Mouse (Mus musculus): Measurements from ENCODE around the gene Dnaaf3. TPM values are rescaled to one million over a fixed set of nuclear protein-coding genes. Genes with fewer than 3 reads are reported as not detected.

Dnaaf3 gene
- polyA plus RNA-seq, 1 experiment from 2014 or later = 1.2 TPM

DNA sequence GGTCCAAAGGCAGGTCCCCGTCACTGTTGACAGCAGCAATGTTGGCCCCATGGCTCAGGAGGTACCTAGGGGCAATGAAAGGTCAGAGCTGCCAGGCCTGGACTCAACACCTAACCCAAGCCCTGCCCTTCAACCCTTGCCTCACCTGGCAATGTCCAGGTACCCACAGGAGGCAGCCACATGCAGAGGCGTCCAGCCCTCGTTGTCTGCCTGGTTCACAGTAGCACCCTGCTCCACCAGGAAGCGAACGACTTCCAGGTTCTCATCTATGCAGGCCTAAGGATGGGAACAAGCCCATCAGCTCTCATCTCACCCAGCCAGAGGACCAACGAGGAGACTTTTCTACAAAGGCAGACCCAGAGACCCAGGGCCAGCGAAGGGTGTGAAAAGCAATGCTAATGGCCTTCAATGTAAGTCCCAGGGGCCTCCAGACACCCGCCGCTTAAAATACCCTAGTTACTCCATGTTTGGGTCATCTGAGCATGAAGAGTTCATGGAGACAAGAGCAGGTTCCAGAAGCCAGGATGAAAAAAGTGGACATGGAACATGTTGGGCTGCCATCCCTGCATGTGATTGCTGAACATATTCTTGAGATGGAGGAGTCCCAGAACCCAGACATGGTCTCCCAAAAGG, 34.9 kb downstream of the Dnaaf3 start:
- Histone ChIP-seq H3K4me1 (replicated peaks; ENCODE audit: control insufficient read depth, insufficient read depth, low read length) (peaks cover 9% of the 10 kb centered on the region), H3K9me3 (ENCODE audit: control insufficient read depth, low read length) (no peaks in the 10 kb centered on the region), H3K36me3 (ENCODE audit: control insufficient read depth, insufficient read depth, low read length) (peaks cover 2% of the 10 kb centered on the region), H3K4me3 (ENCODE audit: low read depth, low read length) (no peak overlapping the region), H3K4me2 (replicated peaks; ENCODE audit: low read depth, low read length) (no peak overlapping the region), H3K27ac (ENCODE audit: low read depth, low read length) (no peak overlapping the region), H3K27me3 (ENCODE audit: control insufficient read depth, insufficient read depth, low read length) (no peaks in the 10 kb centered on the region), H3K9ac (ENCODE audit: low read depth, low read length) (no peak overlapping the region)
- 89% methylated on average over 9 of the region's 9 CpGs for WGBS
- DNase-seq (ENCODE audit: low spot score) (no peak), ATAC-seq (ENCODE audit: low FRiP score) (no peak)

DNA sequence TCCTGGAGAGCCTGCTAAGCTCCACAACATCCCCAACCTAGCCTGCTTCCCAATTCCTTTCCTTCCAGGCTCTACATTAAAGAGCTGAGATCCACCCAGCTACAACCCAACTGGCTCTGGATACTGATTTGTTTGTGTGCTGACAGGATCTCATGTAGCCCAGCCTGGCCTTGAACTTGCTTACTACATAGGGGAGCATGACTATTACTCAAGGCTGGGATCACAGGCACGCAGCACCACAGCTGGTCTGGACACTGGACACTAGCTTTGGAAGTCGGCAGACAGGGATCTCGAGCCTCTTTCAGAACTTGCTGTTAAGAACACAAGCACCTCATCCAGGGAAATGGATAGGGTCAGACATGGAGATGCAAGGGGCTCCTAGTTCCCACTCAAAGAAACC, 35.8 kb downstream of the Dnaaf3 start:
- peaks cover 2% of the 10 kb centered on the region for H3K36me3 ChIP-seq (ENCODE audit: control insufficient read depth, insufficient read depth, low read length)
- H3K9me3 ChIP-seq (ENCODE audit: control insufficient read depth, low read length) = no peaks in the 10 kb centered on the region
- WGBS = 95% methylated on average over 3 of the region's 3 CpGs
- peaks cover 9% of the 10 kb centered on the region for H3K4me1 ChIP-seq (replicated peaks; ENCODE audit: control insufficient read depth, insufficient read depth, low read length)
- no peak for DNase-seq (ENCODE audit: low spot score)
- no peak overlapping the region for H3K9ac ChIP-seq (ENCODE audit: low read depth, low read length)
- H3K27me3 ChIP-seq (ENCODE audit: control insufficient read depth, insufficient read depth, low read length) = no peaks in the 10 kb centered on the region
- no peak overlapping the region for H3K4me3 ChIP-seq (ENCODE audit: low read depth, low read length)
- no peak overlapping the region for H3K27ac ChIP-seq (ENCODE audit: low read depth, low read length)
- no peak overlapping the region for H3K4me2 ChIP-seq (replicated peaks; ENCODE audit: low read depth, low read length)
- ATAC-seq (ENCODE audit: low FRiP score) = no peak

DNA sequence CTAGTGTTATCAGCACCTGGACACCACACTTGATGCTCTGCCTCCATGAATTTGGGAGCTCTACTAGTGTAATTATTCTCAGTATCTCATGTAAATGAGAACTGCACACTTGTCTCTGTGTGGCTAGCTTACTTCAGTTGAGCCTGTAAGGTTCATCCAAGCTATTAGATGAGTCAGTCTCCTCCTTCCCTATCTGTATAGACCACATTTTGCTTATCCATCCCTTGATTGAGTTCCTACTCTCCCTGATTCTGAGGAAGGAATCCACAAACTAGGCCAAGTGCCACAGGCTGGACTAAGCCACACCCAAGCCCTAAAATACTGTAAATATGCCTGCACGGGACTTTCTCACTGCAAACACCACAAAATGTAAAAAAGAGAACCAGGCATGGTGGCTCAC, 38.3 kb downstream of the Dnaaf3 start:
- Histone ChIP-seq H3K36me3 (ENCODE audit: control insufficient read depth, insufficient read depth, low read length) (peaks cover 8% of the 10 kb centered on the region), H3K9me3 (ENCODE audit: control insufficient read depth, low read length) (no peaks in the 10 kb centered on the region), H3K4me2 (replicated peaks; ENCODE audit: low read depth, low read length) (no peak overlapping the region), H3K27me3 (ENCODE audit: control insufficient read depth, insufficient read depth, low read length) (no peaks in the 10 kb centered on the region), H3K4me3 (ENCODE audit: low read depth, low read length) (no peak overlapping the region), H3K4me1 (replicated peaks; ENCODE audit: control insufficient read depth, insufficient read depth, low read length) (peaks cover 3% of the 10 kb centered on the region), H3K27ac (ENCODE audit: low read depth, low read length) (no peak overlapping the region), H3K9ac (ENCODE audit: low read depth, low read length) (no peak overlapping the region)
- ATAC-seq (ENCODE audit: low FRiP score) (no peak), DNase-seq (ENCODE audit: low spot score) (no peak)
- WGBS = 89% methylated on average over 1 of the region's 1 CpGs

DNA sequence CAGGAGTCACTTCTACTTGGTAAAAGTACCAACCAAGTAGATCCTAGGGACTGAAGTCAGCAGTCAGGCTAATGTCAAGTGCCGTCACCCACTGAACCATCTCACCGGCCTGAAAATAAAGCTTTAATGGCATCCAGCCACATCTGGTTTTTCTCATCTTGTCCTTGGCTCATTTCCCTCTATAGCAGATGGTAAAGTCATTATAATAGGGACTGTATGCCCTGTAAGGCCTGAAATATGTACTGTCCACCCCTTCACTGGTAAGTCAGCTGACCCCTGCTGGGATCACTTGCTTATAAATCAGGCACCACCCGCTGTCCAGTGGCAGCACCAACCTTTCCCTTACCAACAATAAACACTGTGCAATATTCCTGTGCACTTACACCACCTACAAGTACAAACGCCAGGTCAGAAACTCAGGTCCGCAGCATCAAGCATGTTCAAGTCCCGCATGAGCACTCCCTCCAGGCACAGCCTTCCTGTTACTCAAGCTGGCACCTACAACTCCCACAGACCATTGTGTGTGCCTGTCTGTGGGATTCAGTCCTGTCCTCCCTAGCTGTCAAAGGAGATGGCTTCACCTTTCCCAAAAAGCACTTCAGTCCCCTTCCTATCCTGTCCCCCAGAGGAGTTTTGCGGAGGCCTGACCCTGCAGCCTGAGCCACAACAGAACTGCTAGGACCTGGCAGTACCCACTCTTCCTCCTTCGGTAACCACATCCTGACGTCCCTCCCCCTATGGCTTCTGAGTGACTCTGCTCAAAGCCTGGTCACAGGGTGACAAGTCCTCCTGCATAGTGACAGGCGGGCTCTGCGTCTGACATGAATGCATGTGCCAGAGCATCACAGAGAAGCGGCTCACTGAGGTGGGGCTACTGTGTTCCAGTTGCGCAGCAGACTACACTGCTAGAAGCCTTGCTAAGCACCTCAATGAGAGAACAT, 39.7 kb downstream of the Dnaaf3 start:
- no peak for ATAC-seq (ENCODE audit: low FRiP score)
- peaks cover 8% of the 10 kb centered on the region for H3K36me3 ChIP-seq (ENCODE audit: control insufficient read depth, insufficient read depth, low read length)
- WGBS = 87% methylated on average over 13 of the region's 13 CpGs
- no peak overlapping the region for H3K4me3 ChIP-seq (ENCODE audit: low read depth, low read length)
- H3K9me3 ChIP-seq (ENCODE audit: control insufficient read depth, low read length) = no peaks in the 10 kb centered on the region
- no peaks in the 10 kb centered on the region for H3K4me1 ChIP-seq (replicated peaks; ENCODE audit: control insufficient read depth, insufficient read depth, low read length)
- H3K27me3 ChIP-seq (ENCODE audit: control insufficient read depth, insufficient read depth, low read length) = no peaks in the 10 kb centered on the region
- H3K9ac ChIP-seq (ENCODE audit: low read depth, low read length) = no peak overlapping the region
- no peak overlapping the region for H3K27ac ChIP-seq (ENCODE audit: low read depth, low read length)
- no peak overlapping the region for H3K4me2 ChIP-seq (replicated peaks; ENCODE audit: low read depth, low read length)
- DNase-seq (ENCODE audit: low spot score) = no peak

DNA sequence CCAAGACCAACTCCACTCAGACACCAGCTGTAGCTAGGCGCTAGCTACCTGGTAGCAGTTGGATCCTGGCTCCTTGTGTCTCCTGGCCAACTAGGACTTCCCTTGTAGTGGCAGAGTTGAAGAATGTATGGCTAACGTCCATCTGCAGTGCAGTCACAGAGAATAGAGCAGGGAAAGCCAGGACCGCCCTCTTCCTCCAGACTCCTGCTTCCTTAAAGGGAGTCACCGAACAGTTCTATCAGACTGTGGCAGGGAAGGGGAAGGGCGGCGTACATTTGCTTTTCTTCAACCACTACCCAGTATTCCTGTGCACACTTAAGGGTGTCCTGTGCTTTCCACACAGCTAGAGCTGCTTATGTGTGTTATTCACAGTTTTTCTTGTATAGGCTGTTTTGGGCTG, 40.9 kb downstream of the Dnaaf3 start:
- WGBS = 87% methylated on average over 6 of the region's 6 CpGs
- H3K36me3 ChIP-seq (ENCODE audit: control insufficient read depth, insufficient read depth, low read length) = peaks cover 8% of the 10 kb centered on the region
- no peak overlapping the region for H3K4me3 ChIP-seq (ENCODE audit: low read depth, low read length)
- no peak for DNase-seq (ENCODE audit: low spot score)
- H3K4me2 ChIP-seq (replicated peaks; ENCODE audit: low read depth, low read length) = no peak overlapping the region
- no peak overlapping the region for H3K9ac ChIP-seq (ENCODE audit: low read depth, low read length)
- no peak for ATAC-seq (ENCODE audit: low FRiP score)
- H3K4me1 ChIP-seq (replicated peaks; ENCODE audit: control insufficient read depth, insufficient read depth, low read length) = no peaks in the 10 kb centered on the region
- no peaks in the 10 kb centered on the region for H3K9me3 ChIP-seq (ENCODE audit: control insufficient read depth, low read length)
- no peaks in the 10 kb centered on the region for H3K27me3 ChIP-seq (ENCODE audit: control insufficient read depth, insufficient read depth, low read length)
- no peak overlapping the region for H3K27ac ChIP-seq (ENCODE audit: low read depth, low read length)

DNA sequence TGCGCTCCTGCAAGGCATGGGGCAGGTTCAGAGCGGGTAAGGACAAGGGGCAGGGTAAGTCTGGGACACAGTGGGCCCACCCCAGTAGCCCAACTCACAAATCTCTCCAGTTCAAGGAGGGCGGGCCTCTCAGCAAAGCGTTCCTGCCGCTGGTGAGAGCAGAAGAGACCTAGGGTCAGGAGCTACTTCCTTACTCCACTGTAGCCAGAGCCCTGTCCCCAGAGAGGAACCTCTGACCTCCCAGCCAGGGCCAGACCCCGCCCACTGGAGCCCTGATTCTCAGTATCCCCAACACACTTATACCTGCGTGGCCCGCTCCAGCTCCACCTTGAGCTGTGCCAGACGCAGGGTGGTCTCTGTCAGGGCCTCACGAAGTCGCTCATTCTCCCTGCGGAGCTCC, 50.0 kb downstream of the Dnaaf3 start:
- WGBS = 87% methylated on average over 12 of the region's 12 CpGs

DNA sequence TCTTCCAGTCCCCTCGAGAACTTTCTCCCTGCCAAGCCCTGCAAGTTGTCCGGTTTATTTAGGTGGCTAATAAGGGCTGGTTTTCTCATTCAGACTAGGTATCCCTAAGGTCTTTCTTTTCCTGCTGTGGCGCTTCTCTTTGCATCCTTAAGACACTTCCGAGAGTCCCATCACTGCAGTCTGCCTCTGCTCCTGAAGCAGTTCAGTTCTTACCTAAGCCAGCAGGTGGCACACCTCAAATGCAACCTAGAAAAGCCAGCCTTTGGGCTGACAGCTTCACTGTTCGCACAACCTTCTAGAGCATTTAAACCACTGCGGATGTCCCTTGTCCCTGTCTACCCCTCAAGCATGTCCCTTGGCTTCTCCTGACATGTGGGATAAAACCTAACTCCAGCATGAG, 52.6 kb downstream of the Dnaaf3 start:
- Histone ChIP-seq H3K27ac (ENCODE audit: low read depth, low read length) (no peak overlapping the region), H3K4me1 (replicated peaks; ENCODE audit: control insufficient read depth, insufficient read depth, low read length) (peaks cover 8% of the 10 kb centered on the region; the same call in 1 of the 2 replicates), H3K9me3 (ENCODE audit: control insufficient read depth, low read length) (no peaks in the 10 kb centered on the region), H3K27me3 (ENCODE audit: control insufficient read depth, insufficient read depth, low read length) (peaks cover 2% of the 10 kb centered on the region; the same call in 1 of the 2 replicates), H3K4me3 (ENCODE audit: low read depth, low read length) (no peak overlapping the region), H3K4me2 (replicated peaks; ENCODE audit: low read depth, low read length) (no peak overlapping the region), H3K36me3 (ENCODE audit: control insufficient read depth, insufficient read depth, low read length) (peaks cover 22% of the 10 kb centered on the region), H3K9ac (ENCODE audit: low read depth, low read length) (no peak overlapping the region)
- WGBS = 29% methylated on average over 6 of the region's 6 CpGs
- ATAC-seq (ENCODE audit: low FRiP score) (no peak), DNase-seq (ENCODE audit: low spot score) (peak; percentile 49)

More for the DNA sequence above, 50.0 kb downstream of the Dnaaf3 start:
- Histone ChIP-seq H3K4me3 (ENCODE audit: low read depth, low read length) (no peak overlapping the region), H3K27ac (ENCODE audit: low read depth, low read length) (no peak overlapping the region), H3K9me3 (ENCODE audit: control insufficient read depth, low read length) (no peaks in the 10 kb centered on the region), H3K36me3 (ENCODE audit: control insufficient read depth, insufficient read depth, low read length) (peaks cover 22% of the 10 kb centered on the region), H3K4me1 (replicated peaks; ENCODE audit: control insufficient read depth, insufficient read depth, low read length) (peaks cover 8% of the 10 kb centered on the region; the same call in 1 of the 2 replicates), H3K9ac (ENCODE audit: low read depth, low read length) (no peak overlapping the region), H3K4me2 (replicated peaks; ENCODE audit: low read depth, low read length) (no peak overlapping the region), H3K27me3 (ENCODE audit: control insufficient read depth, insufficient read depth, low read length) (peaks cover 2% of the 10 kb centered on the region; the same call in 1 of the 2 replicates)
- ATAC-seq (ENCODE audit: low FRiP score) (no peak), DNase-seq (ENCODE audit: low spot score) (no peak)

DNA sequence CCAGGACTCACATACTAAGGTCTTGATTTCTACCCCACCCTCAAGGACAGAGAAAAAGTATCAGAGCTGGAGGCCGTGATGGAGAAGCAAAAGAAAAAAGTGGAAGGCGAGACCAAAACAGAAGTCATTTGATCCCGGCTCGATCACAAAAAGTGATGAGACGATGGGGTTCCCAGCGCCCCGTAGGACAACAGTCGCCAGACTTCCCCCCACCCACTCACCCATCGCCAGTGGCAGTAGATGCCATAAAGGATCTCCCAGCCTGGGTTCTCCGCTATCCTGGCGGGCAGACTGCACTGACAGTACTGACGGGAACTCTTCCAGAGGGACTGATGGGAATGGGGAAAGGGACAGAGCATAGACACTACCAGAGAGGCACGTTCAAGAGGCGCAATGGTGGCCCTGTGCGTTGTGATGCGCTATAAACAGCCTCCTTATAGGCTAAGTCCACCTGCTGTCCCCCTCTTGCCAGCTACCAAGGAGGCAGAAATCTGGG, 53.4 kb downstream of the Dnaaf3 start:
- WGBS = 2% methylated on average over 16 of the region's 16 CpGs
- Histone ChIP-seq H3K4me3 (ENCODE audit: low read depth, low read length) (peak overlapping the region; percentile 42), H3K4me1 (replicated peaks; ENCODE audit: control insufficient read depth, insufficient read depth, low read length) (peaks cover 8% of the 10 kb centered on the region; the same call in 1 of the 2 replicates), H3K4me2 (replicated peaks; ENCODE audit: low read depth, low read length) (peak overlapping the region; percentile 61), H3K27ac (ENCODE audit: low read depth, low read length) (peak overlapping the region; percentile 63; the same call in 1 of the 2 replicates), H3K9me3 (ENCODE audit: control insufficient read depth, low read length) (no peaks in the 10 kb centered on the region), H3K9ac (ENCODE audit: low read depth, low read length) (peak overlapping the region; percentile 29; the same call in 1 of the 2 replicates), H3K36me3 (ENCODE audit: control insufficient read depth, insufficient read depth, low read length) (peaks cover 18% of the 10 kb centered on the region), H3K27me3 (ENCODE audit: control insufficient read depth, insufficient read depth, low read length) (peaks cover 8% of the 10 kb centered on the region)
- DNase-seq (ENCODE audit: low spot score) (peak; percentile 34), ATAC-seq (ENCODE audit: low FRiP score) (peak; percentile 28; the same call in 1 of the 2 replicates)
